24 mouse cellular contexts compared by ENCODE assay signal in genomic region chr6:136959131-136959530, GRCm38 (mm10). TPM values are rescaled to one million over a fixed set of nuclear protein-coding genes. Genes with fewer than 3 reads are reported as not detected.
"Had no signal": no experiment of that assay in that cellular context is flagged by ENCODE, and none has a peak within 500 bp of the region (broad histone marks: within the 10 kb centered on the region; RNA-seq: fewer than 3 reads in every experiment).

No protein-coding gene starts in this region.

- H3K4me1 ChIP-seq: liver, embryonic 13.5 days; midbrain, embryonic 12.5 days had no signal

- H3K9me3 ChIP-seq: limb, embryonic 13.5 days; liver, embryonic 13.5 days; midbrain, embryonic 12.5 days had no signal

- H3K4me2 ChIP-seq: limb, embryonic 13.5 days; liver, embryonic 13.5 days; lung, embryonic 14.5 days; midbrain, embryonic 12.5 days had no signal

- ATAC-seq: intestine, embryonic 16.5 days; lung, postnatal 0 days; midbrain, embryonic 16.5 days had no signal

- H3K27ac ChIP-seq: kidney, postnatal 0 days; limb, embryonic 13.5 days; liver, embryonic 13.5 days; macrophage; midbrain, embryonic 12.5 days had no signal

- H3K4me3 ChIP-seq: limb, embryonic 13.5 days; liver, embryonic 13.5 days; midbrain, embryonic 12.5 days had no signal

- H3K36me3 ChIP-seq: limb, embryonic 13.5 days; liver, embryonic 13.5 days; midbrain, embryonic 12.5 days had no signal

- H3K9ac ChIP-seq: limb, embryonic 13.5 days; liver, embryonic 13.5 days; lung, embryonic 14.5 days; midbrain, embryonic 12.5 days had no signal

- DNase-seq: kidney, adult 18-20 months; kidney, adult 9 months; kidney, postnatal 4 days; left cerebral cortex, postnatal 4 days; liver; liver, embryonic 13.5 days; lung, embryonic 14.5 days; thymus, adult 18-20 months; thymus, postnatal 14 days; thymus, postnatal 4 days had no signal

- H3K27me3 ChIP-seq: limb, embryonic 13.5 days; liver, embryonic 13.5 days; midbrain, embryonic 12.5 days had no signal

RNA-seq across cellular contexts. Expression of gene Pde6h, which starts 35.5 kb away (rescaled TPM):
- total RNA-seq: monocyte, adult 5-6 weeks had no signal
- polyA plus RNA-seq: liver, embryonic 13.5 days; liver, embryonic 16.5 days; lung, embryonic 14.5 days; macrophage; midbrain, embryonic 12.5 days; neural tube, embryonic 11.5 days; neural tube, embryonic 14.5 days; small intestine, adult 2 months; stomach, embryonic 16.5 days had no signal

RNA-seq across cellular contexts. Expression of gene Erp27, which starts 37.2 kb away (rescaled TPM):
- total RNA-seq: left cerebral cortex, adult 8-10 months had no signal
- polyA plus RNA-seq: macrophage; midbrain, embryonic 12.5 days; neural tube, embryonic 14.5 days had no signal
